Mouse (Mus musculus): ENCODE data around the gene Usp36. TPM values are rescaled to one million over a fixed set of nuclear protein-coding genes. Genes with fewer than 3 reads are reported as not detected.

The Usp36 gene
- total and polyA plus RNA-seq, 2 experiments from 2014 or later: 12.6 to 19.7 TPM

GRCm38 (mm10) chr11:118322647-118323046 is 32.6 kb upstream of the Usp36 start:
- TF ChIP-seq CTCF (IDR thresholded peaks at IDR 0.05; ENCODE audit: low read depth): peak; percentile 34
- Histone ChIP-seq H3K27me3 (ENCODE audit: insufficient read depth, low read length) (no peaks in the 10 kb centered on the region), H3K4me3 (ENCODE audit: low read length) (no peak overlapping the region), H3K9ac (replicated peaks; ENCODE audit: low read length) (no peak overlapping the region), H3K4me1 (ENCODE audit: insufficient read depth, low read length) (peaks cover 17% of the 10 kb centered on the region), H3K4me2 (ENCODE audit: low read depth, low read length) (no peak overlapping the region), H3K27ac (0 out of 2 replicates have a peak overlapping the region, but pooled peaks have one; percentile 8), H3K36me3 (ENCODE audit: insufficient read depth, low read length) (no peaks in the 10 kb centered on the region), H3K9me3 (ENCODE audit: low read length) (no peaks in the 10 kb centered on the region)
- DNase-seq (ENCODE audit: low spot score): peak; percentile 46
- 31% methylated on average over 3 of the region's 3 CpGs for WGBS
- ATAC-seq: no peak

- 0 out of 2 replicates have a peak, but pooled peaks have one; percentile 6 for ATAC-seq
- Histone ChIP-seq H3K9me3 (ENCODE audit: low read length) (no peaks in the 10 kb centered on the region), H3K4me3 (ENCODE audit: low read length) (no peak overlapping the region), H3K36me3 (ENCODE audit: insufficient read depth, low read length) (no peaks in the 10 kb centered on the region), H3K4me1 (ENCODE audit: insufficient read depth, low read length) (peaks cover 12% of the 10 kb centered on the region), H3K27me3 (ENCODE audit: insufficient read depth, low read length) (no peaks in the 10 kb centered on the region), H3K9ac (replicated peaks; ENCODE audit: low read length) (no peak overlapping the region), H3K4me2 (ENCODE audit: low read depth, low read length) (no peak overlapping the region), H3K27ac (peak overlapping the region; percentile 41; the same call in 1 of the 2 replicates)
- no peak for DNase-seq (ENCODE audit: low spot score)
- TF ChIP-seq CTCF (IDR thresholded peaks at IDR 0.05; ENCODE audit: low read depth): no peak
- 79% methylated on average over 4 of the region's 4 CpGs for WGBS
These were observed 31.9 kb upstream of the Usp36 start for GRCm38 (mm10) chr11:118321971-118322370.

GRCm38 (mm10) chr11:118321500-118321899 is 31.5 kb upstream of the Usp36 start:
- ATAC-seq: peak; percentile 28; the same call in 1 of the 2 replicates

GRCm38 (mm10) chr11:118318678-118319077 is 28.6 kb upstream of the Usp36 start:
- H3K9me3 ChIP-seq (ENCODE audit: low read length): no peaks in the 10 kb centered on the region
- TF ChIP-seq CTCF (IDR thresholded peaks at IDR 0.05; ENCODE audit: low read depth): peak; percentile 77
- H3K4me3 ChIP-seq (ENCODE audit: low read length): no peak overlapping the region
- H3K27ac ChIP-seq: no peak overlapping the region
- H3K27me3 ChIP-seq (ENCODE audit: insufficient read depth, low read length): no peaks in the 10 kb centered on the region
- peak; percentile 60 for DNase-seq (ENCODE audit: low spot score)
- ATAC-seq: no peak
- H3K9ac ChIP-seq (replicated peaks; ENCODE audit: low read length): no peak overlapping the region
- peaks cover 3% of the 10 kb centered on the region; the same call in 1 of the 2 replicates for H3K4me1 ChIP-seq (ENCODE audit: insufficient read depth, low read length)
- WGBS: 68% methylated on average over 5 of the region's 5 CpGs
- 0 out of 2 replicates have a peak, but pooled peaks cover 4% of the 10 kb centered on the region for H3K36me3 ChIP-seq (ENCODE audit: insufficient read depth, low read length)
- H3K4me2 ChIP-seq (ENCODE audit: low read depth, low read length): no peak overlapping the region

More at GRCm38 (mm10) chr11:118321500-118321899, 31.5 kb upstream of the Usp36 start:
- no peaks in the 10 kb centered on the region for H3K36me3 ChIP-seq (ENCODE audit: insufficient read depth, low read length)
- H3K4me3 ChIP-seq (ENCODE audit: low read length): no peak overlapping the region
- no peak for TF ChIP-seq CTCF (IDR thresholded peaks at IDR 0.05; ENCODE audit: low read depth)
- peak; percentile 61 for DNase-seq (ENCODE audit: low spot score)
- WGBS: 49% methylated on average over 7 of the region's 7 CpGs
- no peak overlapping the region for H3K9ac ChIP-seq (replicated peaks; ENCODE audit: low read length)
- no peak overlapping the region for H3K4me2 ChIP-seq (ENCODE audit: low read depth, low read length)
- H3K27me3 ChIP-seq (ENCODE audit: insufficient read depth, low read length): no peaks in the 10 kb centered on the region
- H3K4me1 ChIP-seq (ENCODE audit: insufficient read depth, low read length): peaks cover 7% of the 10 kb centered on the region
- no peak overlapping the region; the same call in 1 of the 2 replicates for H3K27ac ChIP-seq
- H3K9me3 ChIP-seq (ENCODE audit: low read length): no peaks in the 10 kb centered on the region

GRCm38 (mm10) chr11:118317129-118317528 is 27.1 kb upstream of the Usp36 start:
- WGBS: 29% methylated on average over 7 of the region's 7 CpGs
- no peak overlapping the region for H3K27ac ChIP-seq
- TF ChIP-seq CTCF (IDR thresholded peaks at IDR 0.05; ENCODE audit: low read depth): peak; percentile 91
- no peaks in the 10 kb centered on the region for H3K27me3 ChIP-seq (ENCODE audit: insufficient read depth, low read length)
- DNase-seq (ENCODE audit: low spot score): peak; percentile 85
- H3K36me3 ChIP-seq (ENCODE audit: insufficient read depth, low read length): 0 out of 2 replicates have a peak, but pooled peaks cover 9% of the 10 kb centered on the region
- peak; percentile 48; the same call in 1 of the 2 replicates for ATAC-seq
- no peak overlapping the region for H3K9ac ChIP-seq (replicated peaks; ENCODE audit: low read length)
- H3K4me2 ChIP-seq (ENCODE audit: low read depth, low read length): no peak overlapping the region
- H3K4me3 ChIP-seq (ENCODE audit: low read length): no peak overlapping the region
- no peaks in the 10 kb centered on the region for H3K9me3 ChIP-seq (ENCODE audit: low read length)
- no peaks in the 10 kb centered on the region; the same call in 1 of the 2 replicates for H3K4me1 ChIP-seq (ENCODE audit: insufficient read depth, low read length)

GRCm38 (mm10) chr11:118316231-118316806 is 26.3 kb upstream of the Usp36 start:
- TF ChIP-seq CTCF (IDR thresholded peaks at IDR 0.05; ENCODE audit: low read depth): no peak
- WGBS: 90% methylated on average over 8 of the region's 8 CpGs
- ATAC-seq: no peak

More at GRCm38 (mm10) chr11:118316231-118316806, 26.3 kb upstream of the Usp36 start:
- Histone ChIP-seq H3K4me3 (ENCODE audit: low read length) (no peak overlapping the region), H3K27ac (no peak overlapping the region), H3K9ac (replicated peaks; ENCODE audit: low read length) (no peak overlapping the region), H3K4me2 (ENCODE audit: low read depth, low read length) (no peak overlapping the region), H3K27me3 (ENCODE audit: insufficient read depth, low read length) (no peaks in the 10 kb centered on the region), H3K9me3 (ENCODE audit: low read length) (no peaks in the 10 kb centered on the region), H3K4me1 (ENCODE audit: insufficient read depth, low read length) (no peaks in the 10 kb centered on the region), H3K36me3 (ENCODE audit: insufficient read depth, low read length) (0 out of 2 replicates have a peak, but pooled peaks cover 9% of the 10 kb centered on the region)
- no peak for DNase-seq (ENCODE audit: low spot score)

Measured in hindbrain, postnatal 0 days (tissue).